Mouse (Mus musculus): Measurements from ENCODE around the gene Nfkb1.
A peak's percentile ranks its signal among the peaks of the same experiment; 100 is the strongest.

GRCm38 (mm10) chr3:135590471-135590870, 100.9 kb downstream of the Nfkb1 start:
- TF ChIP-seq EP300 (IDR thresholded peaks at IDR 0.05; ENCODE audit: low read depth in 1 of 2, low read length in 2 of 2) (peak in 1 of 2 experiments; percentile 35; a peak in 1 of 4 replicates), CTCF (IDR thresholded peaks at IDR 0.05 in 2 of 3, conservative IDR thresholded peaks at IDR 0.05 in 1 of 3; ENCODE audit: control insufficient read depth in 1 of 3, insufficient read depth in 1 of 3, low read depth in 2 of 3, low read length in 3 of 3, poor library complexity in 1 of 3, severe bottlenecking in 1 of 3) (no peak), UBTF (IDR thresholded peaks at IDR 0.05; ENCODE audit: borderline replicate concordance, insufficient read depth, low read depth, low read length) (no peak), ZNF384 (IDR thresholded peaks at IDR 0.05; ENCODE audit: low read depth, low read length) (no peak), POLR2A (IDR thresholded peaks at IDR 0.05; ENCODE audit: control insufficient read depth in 1 of 2, insufficient read depth in 1 of 2, low read depth in 1 of 2, low read length in 2 of 2, poor library complexity in 1 of 2) (no peak), POLR2AphosphoS2 (IDR thresholded peaks at IDR 0.05; ENCODE audit: low read length) (no peak), CHD1 (IDR thresholded peaks at IDR 0.05; ENCODE audit: low read depth, low read length) (no peak), BHLHE40 (IDR thresholded peaks at IDR 0.05; ENCODE audit: borderline replicate concordance, low read depth, low read length) (no peak), MEF2A (IDR thresholded peaks at IDR 0.05; ENCODE audit: extremely low read depth, insufficient replicate concordance, low read depth, low read length, poor library complexity, severe bottlenecking) (no peak), ZC3H11A (IDR thresholded peaks at IDR 0.05; ENCODE audit: low read depth, low read length) (no peak), HCFC1 (IDR thresholded peaks at IDR 0.05; ENCODE audit: low read depth, low read length) (no peak), MAZ (IDR thresholded peaks at IDR 0.05; ENCODE audit: low read depth, low read length) (no peak)

Measured in MEL (cell line).